Mouse (Mus musculus): ENCODE results near the gene Nipbl.
A peak's percentile ranks its signal among the peaks of the same experiment; 100 is the strongest.
"Not testable (repeated sequence)": the region's sequence is repeated elsewhere in the genome, so short reads cannot be mapped to it uniquely, and the experiment has no call there.

The Nipbl gene

GRCm38 (mm10) chr15:8443926-8444889 lies at the start of gene Nipbl:
Gene Nipbl (minus strand): TSS chr15:8444463.
- peak; percentile 89 for DNase-seq

- no peak for DNase-seq
Observed at GRCm38 (mm10) chr15:8485261-8485660, 41.0 kb upstream of the Nipbl start.

- DNase-seq = no peak
Observed at GRCm38 (mm10) chr15:8469006-8469575, 24.8 kb upstream of the Nipbl start.

- DNase-seq = no peak
Observed at GRCm38 (mm10) chr15:8463521-8463920, 19.3 kb upstream of the Nipbl start.

- DNase-seq = no peak
Observed at GRCm38 (mm10) chr15:8462780-8463179, 18.5 kb upstream of the Nipbl start.

- no peak for DNase-seq
Observed at GRCm38 (mm10) chr15:8460871-8461270, 16.6 kb upstream of the Nipbl start.

GRCm38 (mm10) chr15:8459979-8460378 lies 15.7 kb upstream of the Nipbl start:
- DNase-seq = no peak

GRCm38 (mm10) chr15:8456223-8456622 lies 12.0 kb upstream of the Nipbl start:
- not testable (repeated sequence) for DNase-seq

- DNase-seq = no peak
Observed at GRCm38 (mm10) chr15:8455486-8455885, 11.2 kb upstream of the Nipbl start.

- no peak for DNase-seq
Observed at GRCm38 (mm10) chr15:8451071-8451470, 6.8 kb upstream of the Nipbl start.

GRCm38 (mm10) chr15:8447193-8447767 lies 3.0 kb upstream of the Nipbl start:
- DNase-seq = no peak

- DNase-seq = no peak
Observed at GRCm38 (mm10) chr15:8446435-8446834, 2.2 kb upstream of the Nipbl start.

- peak; percentile 43 for DNase-seq
Observed at GRCm38 (mm10) chr15:8445951-8446419, 1.7 kb upstream of the Nipbl start.

- DNase-seq = peak; percentile 82
Observed at GRCm38 (mm10) chr15:8444890-8445597, 781 bp upstream of the Nipbl start.

- DNase-seq = peak; percentile 77
Observed at GRCm38 (mm10) chr15:8443168-8443925, 916 bp downstream of the Nipbl start.

GRCm38 (mm10) chr15:8442761-8443160 lies 1.5 kb downstream of the Nipbl start:
- DNase-seq = no peak

GRCm38 (mm10) chr15:8442156-8442555 lies 2.1 kb downstream of the Nipbl start:
- DNase-seq = peak; percentile 20

GRCm38 (mm10) chr15:8433239-8433947 lies 10.9 kb downstream of the Nipbl start:
- DNase-seq = no peak

- DNase-seq = no peak
Observed at GRCm38 (mm10) chr15:8432534-8432933, 11.7 kb downstream of the Nipbl start.

GRCm38 (mm10) chr15:8429502-8429901 lies 14.8 kb downstream of the Nipbl start:
- no peak for DNase-seq

- no peak for DNase-seq
Observed at GRCm38 (mm10) chr15:8420909-8421308, 23.4 kb downstream of the Nipbl start.
